Mouse (Mus musculus): ENCODE data around the gene Cwc27. TPM values are rescaled to one million over a fixed set of nuclear protein-coding genes. Genes with fewer than 3 reads are reported as not detected.

Gene Cwc27
- polyA plus RNA-seq, 1 experiment from 2014 or later = 28.6 TPM

- no peaks in the 10 kb centered on the region for H3K36me3 ChIP-seq (ENCODE audit: control insufficient read depth, insufficient read depth)
- H3K4me1 ChIP-seq (replicated peaks; ENCODE audit: control insufficient read depth, insufficient read depth, low read length) = no peaks in the 10 kb centered on the region
- 58% methylated on average over 3 of the region's 3 CpGs for WGBS
- H3K27me3 ChIP-seq (replicated peaks; ENCODE audit: control insufficient read depth, insufficient read depth, low read length) = no peaks in the 10 kb centered on the region
- ATAC-seq = no peak
- no peak overlapping the region for H3K27ac ChIP-seq (ENCODE audit: low read length)
- H3K4me2 ChIP-seq (ENCODE audit: low read length) = no peak overlapping the region
- H3K9me3 ChIP-seq (ENCODE audit: control insufficient read depth, low read length) = no peaks in the 10 kb centered on the region
- H3K4me3 ChIP-seq (replicated peaks; ENCODE audit: low read length) = no peak overlapping the region
- H3K9ac ChIP-seq (replicated peaks; ENCODE audit: low read depth, low read length) = no peak overlapping the region
Measured at GRCm38 (mm10) chr13:104729261-104730046, 87.5 kb downstream of the Cwc27 start.

- Histone ChIP-seq H3K9ac (replicated peaks; ENCODE audit: low read depth, low read length) (no peak overlapping the region), H3K36me3 (ENCODE audit: control insufficient read depth, insufficient read depth) (no peaks in the 10 kb centered on the region), H3K27ac (ENCODE audit: low read length) (no peak overlapping the region), H3K4me3 (replicated peaks; ENCODE audit: low read length) (no peak overlapping the region), H3K4me1 (replicated peaks; ENCODE audit: control insufficient read depth, insufficient read depth, low read length) (no peaks in the 10 kb centered on the region), H3K9me3 (ENCODE audit: control insufficient read depth, low read length) (no peaks in the 10 kb centered on the region), H3K4me2 (ENCODE audit: low read length) (no peak overlapping the region), H3K27me3 (replicated peaks; ENCODE audit: control insufficient read depth, insufficient read depth, low read length) (no peaks in the 10 kb centered on the region)
- WGBS = 86% methylated on average over 2 of the region's 2 CpGs
- ATAC-seq = no peak
Measured at GRCm38 (mm10) chr13:104727681-104728080, 89.3 kb downstream of the Cwc27 start.

DNA sequence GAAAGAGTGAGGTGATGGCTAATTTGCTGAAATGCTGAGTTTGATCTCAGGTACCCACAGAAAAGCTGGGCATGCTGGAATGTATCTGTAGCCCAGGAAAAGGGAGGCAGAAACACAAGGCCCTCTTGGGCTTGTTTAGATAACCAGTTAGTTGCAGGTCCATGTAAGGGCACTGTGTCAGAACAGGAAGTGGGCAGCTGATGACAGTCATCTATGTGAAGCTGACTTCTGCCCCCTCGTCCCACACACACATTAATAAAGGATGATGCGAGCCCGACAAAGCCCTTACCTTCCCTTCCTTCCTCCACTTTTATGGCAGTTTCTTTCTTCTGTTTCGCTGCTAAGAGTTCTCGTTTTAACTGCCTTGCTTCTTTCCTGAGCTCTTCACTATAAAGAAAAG is 96.8 kb downstream of the Cwc27 start:
- Histone ChIP-seq H3K27me3 (replicated peaks; ENCODE audit: control insufficient read depth, insufficient read depth, low read length) (no peaks in the 10 kb centered on the region), H3K4me1 (replicated peaks; ENCODE audit: control insufficient read depth, insufficient read depth, low read length) (no peaks in the 10 kb centered on the region), H3K4me3 (replicated peaks; ENCODE audit: low read length) (no peak overlapping the region), H3K27ac (ENCODE audit: low read length) (no peak overlapping the region), H3K36me3 (ENCODE audit: control insufficient read depth, insufficient read depth) (no peaks in the 10 kb centered on the region; the same call in 1 of the 2 replicates), H3K9ac (replicated peaks; ENCODE audit: low read depth, low read length) (no peak overlapping the region), H3K9me3 (ENCODE audit: control insufficient read depth, low read length) (no peaks in the 10 kb centered on the region), H3K4me2 (ENCODE audit: low read length) (no peak overlapping the region)
- ATAC-seq = no peak
- WGBS = 88% methylated on average over 5 of the region's 5 CpGs

- Histone ChIP-seq H3K4me2 (ENCODE audit: low read length) (peak overlapping the region; percentile 3; the same call in 1 of the 2 replicates), H3K9me3 (ENCODE audit: control insufficient read depth, low read length) (no peaks in the 10 kb centered on the region), H3K27me3 (replicated peaks; ENCODE audit: control insufficient read depth, insufficient read depth, low read length) (no peaks in the 10 kb centered on the region), H3K27ac (ENCODE audit: low read length) (peak overlapping the region; percentile 20; the same call in 1 of the 2 replicates), H3K4me1 (replicated peaks; ENCODE audit: control insufficient read depth, insufficient read depth, low read length) (peaks cover 10% of the 10 kb centered on the region), H3K36me3 (ENCODE audit: control insufficient read depth, insufficient read depth) (no peaks in the 10 kb centered on the region), H3K9ac (replicated peaks; ENCODE audit: low read depth, low read length) (no peak overlapping the region), H3K4me3 (replicated peaks; ENCODE audit: low read length) (no peak overlapping the region)
- ATAC-seq = peak; percentile 93
- WGBS = 30% methylated on average over 6 of the region's 6 CpGs
Measured at GRCm38 (mm10) chr13:104694612-104695355, 122.2 kb downstream of the Cwc27 start.

- 83% methylated on average over 3 of the region's 3 CpGs for WGBS
- no peaks in the 10 kb centered on the region for H3K9me3 ChIP-seq (ENCODE audit: control insufficient read depth, low read length)
- H3K4me1 ChIP-seq (replicated peaks; ENCODE audit: control insufficient read depth, insufficient read depth, low read length) = peaks cover 13% of the 10 kb centered on the region
- no peak overlapping the region for H3K4me2 ChIP-seq (ENCODE audit: low read length)
- no peak overlapping the region for H3K4me3 ChIP-seq (replicated peaks; ENCODE audit: low read length)
- H3K9ac ChIP-seq (replicated peaks; ENCODE audit: low read depth, low read length) = no peak overlapping the region
- ATAC-seq = no peak
- H3K27ac ChIP-seq (ENCODE audit: low read length) = no peak overlapping the region
- H3K27me3 ChIP-seq (replicated peaks; ENCODE audit: control insufficient read depth, insufficient read depth, low read length) = no peaks in the 10 kb centered on the region
- H3K36me3 ChIP-seq (ENCODE audit: control insufficient read depth, insufficient read depth) = no peaks in the 10 kb centered on the region
Measured at GRCm38 (mm10) chr13:104692710-104693109, 124.2 kb downstream of the Cwc27 start.

- peaks cover 3% of the 10 kb centered on the region; the same call in 1 of the 2 replicates for H3K4me1 ChIP-seq (replicated peaks; ENCODE audit: control insufficient read depth, insufficient read depth, low read length)
- no peaks in the 10 kb centered on the region for H3K9me3 ChIP-seq (ENCODE audit: control insufficient read depth, low read length)
- H3K27ac ChIP-seq (ENCODE audit: low read length) = no peak overlapping the region
- no peak overlapping the region for H3K9ac ChIP-seq (replicated peaks; ENCODE audit: low read depth, low read length)
- H3K4me3 ChIP-seq (replicated peaks; ENCODE audit: low read length) = no peak overlapping the region
- 86% methylated on average over 2 of the region's 2 CpGs for WGBS
- H3K36me3 ChIP-seq (ENCODE audit: control insufficient read depth, insufficient read depth) = no peaks in the 10 kb centered on the region
- no peaks in the 10 kb centered on the region for H3K27me3 ChIP-seq (replicated peaks; ENCODE audit: control insufficient read depth, insufficient read depth, low read length)
- H3K4me2 ChIP-seq (ENCODE audit: low read length) = no peak overlapping the region
- ATAC-seq = no peak
Measured at GRCm38 (mm10) chr13:104685537-104685936, 131.4 kb downstream of the Cwc27 start.

DNA sequence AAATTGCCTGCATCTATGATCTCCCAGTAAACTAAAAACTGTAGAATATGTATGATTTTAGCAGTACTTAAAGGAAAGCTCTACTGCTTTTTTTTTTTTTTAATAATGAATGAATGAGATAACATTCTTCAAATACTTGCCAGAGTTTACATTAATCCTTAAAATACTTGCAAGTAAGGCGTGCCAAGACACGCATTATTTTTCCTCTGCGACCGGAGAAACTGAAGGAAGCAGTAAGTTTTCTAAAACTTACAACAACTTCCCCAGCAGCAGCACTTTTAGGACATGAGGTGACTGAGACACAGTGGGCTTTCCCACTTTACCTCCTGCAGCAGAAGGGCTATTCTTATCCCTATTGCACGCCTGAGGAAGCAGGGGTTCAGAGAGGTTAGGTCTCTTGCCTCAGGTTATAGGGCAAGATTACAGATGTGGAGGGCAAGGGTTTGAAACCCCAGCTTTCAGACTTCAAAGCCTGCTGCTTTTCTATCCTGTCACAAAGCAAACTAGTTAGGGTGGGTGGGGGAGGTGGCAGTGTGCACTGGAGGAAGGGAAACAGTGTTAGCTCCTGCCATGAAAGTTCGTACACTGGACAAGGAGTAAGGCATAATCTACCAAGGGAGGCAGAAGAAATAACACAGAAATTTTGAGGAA is 132.5 kb downstream of the Cwc27 start:
- 48% methylated on average over 6 of the region's 6 CpGs for WGBS
- Histone ChIP-seq H3K4me2 (ENCODE audit: low read length) (no peak overlapping the region), H3K4me3 (replicated peaks; ENCODE audit: low read length) (no peak overlapping the region), H3K9ac (replicated peaks; ENCODE audit: low read depth, low read length) (no peak overlapping the region), H3K27ac (ENCODE audit: low read length) (no peak overlapping the region), H3K36me3 (ENCODE audit: control insufficient read depth, insufficient read depth) (no peaks in the 10 kb centered on the region), H3K4me1 (replicated peaks; ENCODE audit: control insufficient read depth, insufficient read depth, low read length) (peaks cover 3% of the 10 kb centered on the region; the same call in 1 of the 2 replicates), H3K9me3 (ENCODE audit: control insufficient read depth, low read length) (no peaks in the 10 kb centered on the region), H3K27me3 (replicated peaks; ENCODE audit: control insufficient read depth, insufficient read depth, low read length) (no peaks in the 10 kb centered on the region)
- no peak for ATAC-seq

DNA sequence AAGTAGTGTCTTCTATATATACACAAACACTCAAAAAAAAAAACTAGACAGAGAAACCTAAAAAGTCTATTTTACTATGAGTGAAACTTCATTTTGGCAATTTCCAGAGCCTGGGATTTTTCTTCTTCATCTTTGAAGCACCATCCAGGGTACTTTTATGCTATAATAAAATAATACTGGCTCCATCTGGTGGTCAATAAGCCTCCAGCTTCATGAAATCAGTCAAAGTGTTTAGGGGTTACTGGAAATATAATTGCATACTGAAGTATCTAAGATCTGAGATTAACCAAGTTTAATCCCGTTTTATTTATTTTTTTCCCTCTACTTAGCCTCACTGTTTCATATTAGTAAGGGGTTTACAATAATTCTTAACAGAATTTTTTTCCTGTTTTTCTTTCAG is 135.7 kb downstream of the Cwc27 start:
- Histone ChIP-seq H3K36me3 (ENCODE audit: control insufficient read depth, insufficient read depth) (no peaks in the 10 kb centered on the region), H3K4me3 (replicated peaks; ENCODE audit: low read length) (no peak overlapping the region), H3K9me3 (ENCODE audit: control insufficient read depth, low read length) (no peaks in the 10 kb centered on the region), H3K4me1 (replicated peaks; ENCODE audit: control insufficient read depth, insufficient read depth, low read length) (no peaks in the 10 kb centered on the region), H3K4me2 (ENCODE audit: low read length) (no peak overlapping the region), H3K9ac (replicated peaks; ENCODE audit: low read depth, low read length) (no peak overlapping the region), H3K27ac (ENCODE audit: low read length) (no peak overlapping the region), H3K27me3 (replicated peaks; ENCODE audit: control insufficient read depth, insufficient read depth, low read length) (no peaks in the 10 kb centered on the region)
- 76% methylated on average over 1 of the region's 1 CpGs for WGBS
- ATAC-seq = peak; percentile 54; the same call in 1 of the 2 replicates

DNA sequence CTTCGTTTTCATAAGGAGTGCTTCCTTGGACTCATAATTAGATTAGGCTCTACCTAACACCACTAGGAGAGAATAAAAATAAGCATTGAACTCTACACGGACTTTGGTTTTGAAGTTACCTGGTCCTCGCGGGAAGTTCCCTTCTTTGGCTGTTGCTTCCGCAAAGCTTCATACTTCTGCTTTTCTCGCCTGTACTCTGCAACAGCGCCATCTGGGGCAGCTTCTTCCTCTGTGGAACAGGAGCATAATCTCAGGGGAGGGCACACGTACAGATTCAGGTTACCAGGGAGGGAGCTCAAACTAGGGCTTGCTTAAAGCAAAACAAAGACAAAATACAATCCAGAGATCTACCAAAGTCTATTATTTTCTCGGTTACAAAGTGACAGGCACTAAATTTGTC is 155.8 kb downstream of the Cwc27 start:
- Histone ChIP-seq H3K36me3 (ENCODE audit: control insufficient read depth, insufficient read depth) (no peaks in the 10 kb centered on the region), H3K4me2 (ENCODE audit: low read length) (no peak overlapping the region), H3K4me3 (replicated peaks; ENCODE audit: low read length) (no peak overlapping the region), H3K9me3 (ENCODE audit: control insufficient read depth, low read length) (no peaks in the 10 kb centered on the region), H3K4me1 (replicated peaks; ENCODE audit: control insufficient read depth, insufficient read depth, low read length) (no peaks in the 10 kb centered on the region), H3K27ac (ENCODE audit: low read length) (no peak overlapping the region), H3K9ac (replicated peaks; ENCODE audit: low read depth, low read length) (no peak overlapping the region), H3K27me3 (replicated peaks; ENCODE audit: control insufficient read depth, insufficient read depth, low read length) (no peaks in the 10 kb centered on the region)
- 95% methylated on average over 9 of the region's 9 CpGs for WGBS
- ATAC-seq = no peak
